Mouse (Mus musculus): ENCODE data around the gene Clec4d.
"Not testable (repeated sequence)": the region's sequence is repeated elsewhere in the genome, so short reads cannot be mapped to it uniquely, and the experiment has no call there.

Clec4d gene

DNA sequence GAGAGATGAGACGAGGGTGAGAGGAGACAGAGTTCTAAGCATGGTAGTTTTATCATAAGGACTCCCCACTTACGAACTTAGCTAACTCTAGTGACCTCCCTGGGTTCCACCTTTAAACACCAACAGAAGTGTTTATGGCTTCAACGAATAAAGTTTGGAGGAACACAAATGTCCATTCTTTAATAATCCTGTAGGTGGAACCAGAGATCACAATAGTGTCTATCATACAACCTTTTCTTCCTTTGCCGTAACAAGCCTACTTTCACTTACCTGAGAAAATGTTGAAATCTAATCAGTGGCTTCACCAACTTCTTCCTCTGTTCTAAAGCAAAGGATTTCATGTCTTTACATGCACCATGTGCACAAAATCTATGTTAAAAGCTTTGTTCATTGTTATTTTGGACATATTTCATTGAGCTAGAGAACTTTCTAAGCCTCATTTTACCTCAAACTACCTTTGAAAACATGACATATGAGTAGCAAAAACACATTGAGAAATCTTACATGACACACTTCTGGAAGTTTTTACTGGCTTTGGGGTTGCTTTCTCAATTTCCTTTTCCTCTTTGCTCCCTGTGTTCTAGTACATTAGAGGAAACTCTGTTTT lies at the start of gene Clec4d:
TSS of gene Clec4d (plus strand) at position 557 of the 607 bp plus-strand sequence.
- DNase-seq = no peak

DNA sequence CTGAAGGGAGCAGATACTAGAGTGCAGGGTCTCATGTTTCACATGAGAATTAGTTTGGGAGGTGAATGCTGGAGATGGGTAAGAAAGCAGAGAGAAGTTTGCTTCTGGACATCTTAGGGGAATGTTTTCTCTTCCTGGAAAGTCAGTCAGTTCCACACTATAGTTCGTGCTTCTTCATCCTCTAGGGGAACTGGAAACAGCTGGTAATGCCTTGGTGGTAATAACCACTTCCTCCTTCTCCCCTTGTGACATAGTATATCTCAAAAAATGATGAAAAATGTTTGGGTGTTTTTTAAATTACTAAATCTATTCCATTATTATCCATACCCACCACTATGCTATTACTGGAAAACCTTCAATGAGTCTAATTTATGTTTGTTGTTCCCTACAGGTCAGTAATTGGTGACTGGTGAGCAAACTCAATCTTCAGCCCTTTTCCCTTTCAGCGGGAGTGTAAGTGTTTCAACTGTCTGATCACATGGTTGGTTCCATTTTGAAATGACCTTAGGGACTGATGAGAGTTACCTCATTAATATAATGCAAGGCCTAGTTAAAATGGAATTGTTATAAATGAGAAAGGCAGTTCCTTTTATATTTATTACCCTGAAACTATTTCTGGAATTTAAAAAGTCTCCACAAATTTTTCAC lies 34.3 kb upstream of the Clec4d start:
- no peak for DNase-seq

DNA sequence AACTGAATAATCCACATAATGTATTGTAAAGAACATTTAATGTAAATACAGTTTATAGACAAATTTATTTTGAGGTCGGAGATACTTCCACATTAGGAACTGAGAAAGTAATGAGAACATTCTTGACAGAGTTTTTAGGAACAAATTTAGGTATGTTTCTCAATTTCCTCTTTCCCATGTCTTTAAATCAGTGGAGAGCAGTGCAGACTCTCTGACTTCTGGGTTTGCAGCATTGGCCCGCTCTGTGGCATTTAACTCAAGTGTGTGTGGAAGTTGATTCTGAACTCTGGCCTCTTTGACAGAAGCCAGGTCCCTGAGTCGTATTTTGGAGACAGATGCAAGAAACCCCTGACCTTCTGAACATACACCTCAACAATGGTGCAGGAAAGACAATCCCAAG lies 32.3 kb upstream of the Clec4d start, which contains the start of gene Clec4n:
TSS of gene Clec4n (plus strand) at position 200 of the 400 bp plus-strand sequence.
- no peak for DNase-seq

DNA sequence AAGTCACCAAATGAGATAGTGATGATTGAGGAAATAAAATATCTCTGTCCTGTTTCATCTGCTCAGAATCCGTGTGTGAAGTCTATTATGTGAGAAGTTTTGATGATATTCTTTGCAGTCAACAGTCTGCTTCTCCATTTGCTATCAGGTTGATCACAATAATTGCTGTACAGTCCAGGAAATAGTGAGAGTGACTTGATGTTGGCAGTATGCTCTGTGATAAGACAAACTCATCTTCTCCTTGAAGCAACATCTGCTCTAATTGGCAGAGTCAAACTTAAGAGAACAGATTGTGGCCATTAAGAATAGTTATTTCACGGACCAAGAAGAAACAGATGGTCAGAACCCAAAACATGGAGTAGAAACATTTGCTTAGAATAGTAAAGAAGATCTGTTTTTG lies 30.8 kb upstream of the Clec4d start:
- no peak for DNase-seq

DNA sequence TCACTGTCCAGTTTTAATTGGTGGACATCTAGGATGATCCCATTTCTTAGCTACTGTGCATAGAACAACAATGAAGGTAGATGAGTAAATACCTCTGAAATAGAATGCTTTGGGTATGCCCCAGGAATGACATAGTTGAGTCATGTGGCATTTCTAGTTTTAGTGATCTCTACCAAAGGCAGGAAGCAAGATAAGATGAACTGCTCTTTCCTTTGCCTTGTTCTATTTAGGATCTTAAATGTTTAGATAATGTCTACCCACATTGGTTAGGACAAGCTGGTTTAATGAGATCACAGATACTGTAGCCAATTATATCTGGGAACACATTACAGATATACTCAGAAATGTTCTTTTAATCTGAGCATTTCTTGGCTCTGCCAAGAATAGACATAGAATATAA lies 24.3 kb upstream of the Clec4d start:
- DNase-seq = no peak

DNA sequence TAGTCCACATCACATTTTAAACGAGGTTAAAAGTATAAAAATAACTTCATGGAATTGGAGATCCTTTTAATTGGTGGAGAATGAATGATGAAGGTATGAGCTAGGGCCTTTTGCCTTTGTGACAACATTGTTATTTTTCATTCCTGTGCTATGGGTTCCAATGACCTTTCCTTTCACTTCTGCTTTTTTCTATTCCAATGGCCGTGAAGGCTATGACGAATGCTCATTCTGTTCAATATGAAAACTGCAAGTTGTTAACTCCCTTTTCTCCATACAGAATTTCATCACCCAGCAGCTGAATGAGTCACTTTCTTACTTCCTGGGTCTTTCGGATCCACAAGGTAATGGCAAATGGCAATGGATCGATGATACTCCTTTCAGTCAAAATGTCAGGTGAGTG lies 17.7 kb upstream of the Clec4d start:
- DNase-seq = no peak

DNA sequence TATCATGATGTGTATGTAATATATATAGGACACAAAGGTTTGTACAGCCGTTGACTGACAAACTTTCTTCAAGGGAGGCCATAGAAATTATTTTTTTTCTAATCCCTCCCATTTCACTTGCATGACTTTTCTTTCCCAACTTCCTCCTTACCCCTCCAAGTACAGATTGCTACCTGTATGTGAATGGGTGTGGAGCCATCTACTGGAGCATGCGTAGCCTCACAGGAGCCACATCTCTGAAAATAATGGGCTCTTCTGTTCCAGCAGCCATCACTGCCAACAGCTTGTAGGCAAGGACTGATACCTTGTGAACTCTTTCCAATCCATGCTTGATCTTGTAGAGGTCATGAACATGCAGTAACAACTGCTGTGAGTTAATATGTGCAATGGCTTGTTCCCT lies 13.0 kb upstream of the Clec4d start:
- not testable (repeated sequence) for DNase-seq

DNA sequence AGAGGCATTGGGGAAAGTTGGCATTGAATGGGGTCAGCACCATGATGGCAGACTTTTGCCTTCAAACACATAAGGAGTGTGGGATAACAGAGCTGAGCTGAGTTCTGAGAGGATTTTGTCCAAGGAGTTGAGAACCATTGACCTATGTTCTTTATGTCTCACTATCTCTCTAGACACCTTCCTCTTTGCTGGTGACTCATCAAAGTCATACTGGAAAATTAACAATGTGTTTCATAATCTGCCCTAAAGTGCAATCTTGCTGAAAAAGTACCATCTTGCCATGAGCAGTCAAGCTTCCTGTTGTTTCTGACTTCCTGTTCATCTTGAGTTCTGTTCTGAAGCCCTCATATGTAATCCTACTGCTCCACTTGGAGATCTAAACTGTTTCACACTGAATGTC lies 9.2 kb upstream of the Clec4d start:
- no peak for DNase-seq

DNA sequence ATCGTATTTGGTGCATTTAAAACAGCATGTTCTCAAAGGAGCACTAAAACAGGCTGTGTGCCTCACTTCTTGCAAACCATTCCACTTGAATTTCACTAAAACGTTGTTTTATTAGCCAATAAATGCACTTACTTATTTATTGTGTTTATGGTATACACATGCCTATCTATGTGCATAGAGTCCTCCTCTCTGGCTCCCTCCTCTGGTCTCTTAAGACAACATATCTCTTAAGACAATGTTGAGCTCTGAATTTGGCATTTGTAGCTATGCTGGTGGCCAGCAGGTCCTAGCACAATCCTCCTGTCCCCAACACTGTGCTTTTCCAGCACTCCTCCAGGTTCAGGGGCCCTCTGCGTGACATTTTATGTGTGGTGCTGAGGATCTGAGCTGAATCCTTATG lies 3.0 kb upstream of the Clec4d start:
- no peak for DNase-seq

DNA sequence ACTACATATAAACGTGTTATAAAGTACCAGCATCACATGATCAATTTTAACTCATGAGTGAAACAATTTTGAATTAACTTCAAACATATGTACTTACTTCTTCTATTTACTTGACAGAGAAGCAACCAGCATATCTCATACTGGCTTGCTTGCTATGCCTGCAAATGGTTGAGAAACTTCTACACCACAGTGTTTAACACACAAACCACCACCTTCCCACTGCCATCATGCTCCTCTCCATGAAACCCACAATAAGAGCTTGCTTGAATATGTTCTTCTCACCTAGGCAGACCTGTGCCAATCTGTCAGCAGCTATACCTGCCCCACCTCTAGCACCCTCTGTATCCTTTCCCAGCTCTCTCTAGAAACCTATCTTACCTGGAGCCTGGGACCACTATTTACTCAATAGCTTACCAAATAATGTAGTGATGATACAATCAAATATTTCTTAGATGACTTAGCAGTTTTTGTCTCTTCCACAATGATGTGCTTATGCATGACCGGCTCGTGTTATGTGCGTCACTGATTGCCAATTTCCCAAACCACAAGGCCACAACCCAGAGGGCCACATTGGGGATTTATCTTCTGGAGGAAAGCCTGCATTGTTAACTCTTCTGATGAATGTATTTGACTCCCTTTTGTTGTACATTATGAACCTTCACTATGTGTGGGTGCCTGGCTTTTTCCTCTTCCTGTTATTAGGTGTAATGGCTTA lies 1.9 kb upstream of the Clec4d start:
- DNase-seq = no peak

DNA sequence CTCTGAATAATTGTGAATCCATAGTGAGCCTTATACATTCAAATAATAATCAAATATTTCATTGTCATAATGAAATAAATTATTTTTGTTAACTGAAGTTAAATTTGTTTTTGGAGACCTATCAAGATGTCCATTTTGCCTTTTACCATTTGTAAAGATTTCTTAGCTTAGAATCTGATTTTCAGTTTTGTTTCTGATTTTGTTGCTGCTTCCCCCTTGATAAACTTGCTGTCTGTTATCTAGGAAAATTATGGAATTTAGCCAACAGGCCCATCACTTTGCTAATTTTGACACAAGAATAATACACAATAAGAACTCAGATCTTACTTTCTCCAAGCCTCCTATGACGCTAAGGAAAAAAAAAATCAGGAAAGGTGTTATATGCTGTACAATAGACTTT lies 1.0 kb upstream of the Clec4d start:
- no peak for DNase-seq

DNA sequence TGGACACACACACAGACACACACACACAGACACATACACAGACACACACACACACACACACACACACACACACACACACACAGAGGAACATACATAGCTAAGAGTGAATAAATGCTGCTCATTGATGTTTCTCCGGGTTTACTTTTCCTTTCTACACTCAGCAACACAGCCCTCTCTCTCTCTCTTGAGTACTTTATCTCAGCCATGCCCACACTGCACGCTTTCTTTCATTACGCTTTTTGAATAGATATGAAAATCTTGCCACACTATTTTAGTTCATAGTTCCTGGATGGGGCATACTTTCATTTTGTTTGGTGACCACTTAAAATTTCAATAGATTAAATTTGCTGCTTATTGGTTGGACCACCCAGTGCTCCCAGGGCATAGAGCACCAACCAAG lies 2.3 kb downstream of the Clec4d start:
- no peak for DNase-seq

DNA sequence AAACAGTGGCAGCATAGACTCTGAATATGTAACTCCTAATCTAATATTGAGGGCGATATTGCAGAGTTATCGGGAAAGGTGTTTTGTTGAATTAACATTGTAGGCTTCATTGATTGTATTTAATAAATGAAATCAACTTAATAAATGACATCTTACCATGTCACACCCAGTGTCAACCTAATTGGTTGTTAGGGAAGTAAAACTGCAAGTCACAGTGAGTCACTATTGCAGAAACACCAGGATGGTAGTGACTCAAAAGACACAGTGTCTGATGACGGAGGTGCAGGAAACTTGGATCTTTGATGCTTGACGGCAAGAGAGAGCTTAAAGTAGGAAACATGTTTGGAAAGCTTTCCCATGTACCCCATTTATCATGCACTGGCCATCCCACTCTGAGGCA lies 3.9 kb downstream of the Clec4d start:
- DNase-seq = no peak

DNA sequence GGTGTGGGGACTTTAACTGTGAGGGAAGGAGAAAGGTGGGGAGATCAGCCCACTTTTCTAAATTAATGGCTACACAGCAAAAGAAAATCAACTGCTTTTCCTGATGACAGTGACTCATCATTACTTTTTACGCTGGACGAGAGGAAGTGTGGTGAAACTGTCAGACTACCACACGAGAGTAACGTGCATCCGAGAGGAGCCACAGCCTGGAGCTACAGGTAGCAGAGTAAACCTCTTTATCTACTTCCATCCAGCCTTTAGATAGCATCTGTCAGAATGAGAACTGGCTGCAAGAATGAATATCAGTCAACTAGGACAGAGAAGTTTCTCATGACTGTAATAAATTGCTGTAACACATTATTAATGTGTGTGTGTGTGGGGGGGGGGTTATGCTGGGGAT lies 5.0 kb downstream of the Clec4d start:
- no peak for DNase-seq

DNA sequence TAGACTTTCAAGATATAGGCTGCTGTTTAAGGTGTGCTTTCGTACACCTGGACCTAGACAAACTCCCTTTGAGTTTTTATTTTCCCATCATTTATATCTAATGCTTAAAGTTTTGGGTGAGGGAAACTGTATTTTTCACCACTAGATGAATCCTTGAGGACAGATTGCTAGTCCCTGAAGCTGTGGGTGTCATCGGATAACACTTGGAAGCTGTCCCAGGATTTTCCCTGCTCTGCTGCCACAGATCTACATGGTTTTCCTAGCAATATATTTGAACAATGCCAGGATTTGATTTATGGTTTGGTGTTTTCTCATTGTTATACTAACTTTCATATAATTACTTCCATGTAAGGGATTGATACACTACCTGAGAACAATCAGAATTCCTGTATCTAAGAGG lies 17.5 kb downstream of the Clec4d start:
- DNase-seq = no peak

DNA sequence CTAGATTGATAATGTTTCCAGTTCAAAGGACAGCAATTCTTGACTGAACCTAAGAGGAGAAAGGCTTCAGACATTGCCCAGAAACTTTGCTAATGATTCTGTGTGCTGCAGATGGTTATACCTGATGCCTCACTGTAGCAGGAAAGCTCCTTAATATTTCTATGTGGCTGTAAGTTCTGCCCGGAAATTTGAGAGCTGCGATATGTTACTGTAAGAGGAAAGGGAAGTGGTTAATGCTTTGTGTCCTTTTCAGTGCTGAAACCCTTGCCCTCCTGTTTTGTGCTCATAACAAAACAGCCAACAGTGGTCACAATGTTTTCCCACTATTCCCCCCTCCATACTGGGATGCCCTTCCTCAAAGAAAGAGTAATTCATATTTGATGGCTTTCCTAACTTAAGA lies 24.4 kb downstream of the Clec4d start:
- DNase-seq = no peak

DNA sequence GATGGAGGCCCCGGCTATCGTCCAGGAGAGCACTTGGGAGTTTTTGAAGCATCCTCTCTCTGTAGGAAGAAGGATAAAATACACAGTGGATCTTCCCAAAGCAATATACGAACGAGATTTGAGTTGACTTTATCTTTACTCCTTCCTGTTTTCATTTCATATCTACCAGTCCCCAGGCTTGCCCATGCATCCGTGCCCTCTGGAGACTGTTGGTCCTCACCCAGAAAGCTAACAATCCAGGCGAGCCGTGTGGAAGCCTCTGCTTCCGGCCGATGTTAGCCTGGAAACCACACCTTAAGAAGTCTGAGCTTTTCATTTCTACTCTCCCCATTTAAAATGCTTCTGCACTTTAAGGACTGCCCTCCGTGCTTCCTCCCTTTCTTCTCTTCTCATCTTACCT lies 27.0 kb downstream of the Clec4d start:
- DNase-seq = no peak

DNA sequence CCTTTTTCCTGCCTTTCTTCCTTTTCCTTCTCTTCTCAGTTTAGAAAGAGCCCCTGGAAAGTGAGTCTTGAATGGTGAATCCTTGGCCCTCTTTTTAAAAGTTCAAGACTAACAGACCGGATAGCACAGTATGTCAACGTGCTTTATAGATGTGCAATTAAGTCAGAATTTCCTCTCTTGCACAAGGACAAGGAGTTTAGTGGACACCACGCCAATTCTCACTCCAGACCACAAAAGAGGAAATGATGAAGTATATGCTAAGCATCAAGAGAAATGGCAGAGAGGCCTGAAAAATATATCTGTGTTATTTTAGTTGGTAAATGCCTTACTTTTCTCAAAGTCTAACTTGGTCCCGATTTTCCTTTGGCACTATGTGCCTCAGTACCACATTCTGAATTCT lies 27.8 kb downstream of the Clec4d start, which contains the start of gene Clec4e:
TSS of gene Clec4e (minus strand) at position 118 of the 400 bp plus-strand sequence.
- no peak for DNase-seq

DNA sequence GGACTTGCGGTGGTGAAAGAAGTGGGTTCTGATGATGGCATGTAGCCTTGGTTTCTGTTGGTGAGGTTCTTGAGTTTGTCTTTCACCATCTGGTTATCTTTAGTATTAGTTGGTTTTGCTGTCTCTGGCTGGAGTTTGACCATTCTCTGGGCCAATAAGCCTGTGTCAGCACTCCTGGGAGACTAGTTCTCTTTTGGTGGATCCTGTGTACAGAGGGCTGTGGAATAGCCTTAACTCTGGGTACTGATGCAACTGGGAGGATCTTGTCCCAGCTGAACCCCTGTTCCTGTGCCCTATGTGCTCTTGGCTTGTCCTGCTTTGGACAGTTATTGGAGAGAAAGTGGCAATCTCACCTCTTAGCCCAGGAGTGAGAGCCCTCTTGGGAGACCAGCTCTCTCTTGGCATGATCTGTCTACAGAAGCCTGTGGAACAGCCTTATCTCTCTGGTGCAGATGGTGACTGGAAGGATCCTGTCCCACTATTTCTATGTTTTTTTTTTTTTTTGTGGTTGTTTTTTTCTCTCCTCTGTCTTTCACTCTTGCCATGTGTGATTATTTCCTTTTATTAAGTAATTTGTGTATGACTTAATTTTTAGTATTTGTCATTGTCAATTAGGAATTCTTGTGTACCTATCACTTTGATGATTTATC lies 31.0 kb downstream of the Clec4d start:
- DNase-seq = no peak

DNA sequence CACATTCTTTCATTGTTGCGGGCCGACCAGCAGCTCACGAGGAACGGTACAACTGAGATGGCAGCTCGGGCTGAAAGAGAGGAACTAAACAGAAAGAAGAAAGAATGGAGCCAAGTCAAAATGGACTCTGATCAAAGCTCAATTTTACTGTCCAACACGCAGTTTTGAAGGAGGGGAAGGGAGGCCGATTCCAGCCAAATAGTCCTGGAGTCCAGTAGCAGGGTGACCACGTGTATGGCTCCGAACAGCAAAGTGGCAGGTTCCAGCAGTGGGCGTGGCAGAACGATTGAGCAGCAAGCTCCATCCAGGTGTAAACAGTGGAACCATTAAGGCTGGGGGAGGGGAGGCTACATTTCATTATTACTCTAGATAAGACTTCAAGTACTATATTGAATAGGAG lies 31.6 kb downstream of the Clec4d start:
- not testable (repeated sequence) for DNase-seq

DNA sequence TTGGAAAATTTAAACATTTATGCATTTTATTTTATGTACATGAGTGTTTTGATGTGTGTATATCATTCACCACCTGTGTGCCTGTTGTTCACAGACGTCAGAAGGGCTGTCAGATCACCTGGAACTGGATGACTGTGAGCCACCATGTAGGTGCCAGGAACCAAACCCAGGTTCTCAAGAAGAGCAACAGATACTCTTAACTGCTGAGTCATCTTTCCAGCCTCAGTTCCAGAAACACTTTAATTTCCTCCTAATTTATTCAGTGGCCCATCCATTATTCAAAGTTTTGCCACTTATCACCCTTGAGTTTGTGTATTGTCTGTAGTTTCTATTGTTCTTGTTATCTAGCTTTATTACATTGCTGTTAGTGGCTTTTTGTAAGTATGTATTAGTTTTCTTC lies 34.8 kb downstream of the Clec4d start:
- no peak for DNase-seq

DNA sequence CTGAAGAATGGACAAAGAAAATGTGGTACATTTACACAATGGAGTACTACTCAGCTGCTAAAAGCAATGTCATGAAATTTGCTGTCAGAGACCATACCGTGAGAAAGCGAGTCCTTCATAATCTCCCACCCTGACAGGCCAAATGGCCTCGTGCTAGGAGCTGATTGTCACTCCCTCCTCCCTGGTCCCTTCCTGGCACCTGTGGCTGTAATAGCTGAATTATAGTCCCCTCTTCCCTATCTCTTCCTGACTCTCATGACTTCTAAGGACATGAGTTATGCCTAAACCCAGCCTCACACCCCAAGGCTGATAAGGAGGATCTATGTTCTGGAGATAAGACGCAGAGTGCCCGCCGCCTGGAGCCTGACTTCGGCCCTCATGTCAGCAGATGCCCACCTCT lies 44.4 kb downstream of the Clec4d start:
- DNase-seq = not testable (repeated sequence)

DNA sequence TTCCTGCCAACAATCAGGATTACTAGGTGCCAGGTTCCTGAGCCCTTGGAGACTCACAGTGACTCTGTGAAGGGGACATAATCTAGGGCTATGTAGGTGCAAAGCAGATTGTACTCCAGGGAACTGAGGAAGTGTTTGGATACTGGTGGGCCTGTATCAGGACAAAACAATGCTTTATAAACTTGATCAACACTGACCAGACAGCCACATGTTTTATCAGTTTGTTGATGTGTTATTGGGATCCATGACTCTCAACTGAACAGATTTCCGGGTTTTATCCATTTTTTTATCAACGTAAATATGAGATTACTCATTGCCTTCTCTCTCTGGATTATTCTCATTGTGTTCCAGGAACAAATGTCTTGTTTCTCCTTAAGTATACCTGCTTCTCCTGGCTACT lies 46.1 kb downstream of the Clec4d start, which contains the start of gene Vmn2r19:
TSS of gene Vmn2r19 (plus strand) at position 301 of the 400 bp plus-strand sequence.
- DNase-seq = no peak

All from cerebellum, postnatal 25 days (tissue).